Mouse (Mus musculus) lung, adult 2 months (tissue): Measurements from ENCODE around the gene Limch1.

Experiments
- CTCF ChIP-seq: fragments of 200-500 bp; IDR thresholded peaks from 2 replicates; pipeline ENCODE4 v1.5.1; 2011; ENCODE audit warnings: mild to moderate bottlenecking, low read length, control low read depth; ENCODE audit not compliant: insufficient read depth
- POLR2A ChIP-seq: fragments of 200-500 bp; IDR thresholded peaks from 2 replicates; pipeline ENCODE4 v1.6.1; 2011; ENCODE audit warnings: low read depth, mild to moderate bottlenecking, control low read depth, low read length, borderline replicate concordance; ENCODE audit errors: extremely low read depth

- TF ChIP-seq CTCF (no peak), POLR2A (no peak)
Observed at GRCm38 (mm10) chr5:66782851-66783250, 37.2 kb downstream of the Limch1 start.
